Mouse (Mus musculus): ENCODE results near the gene Rab38. TPM values are rescaled to one million over a fixed set of nuclear protein-coding genes. Genes with fewer than 3 reads are reported as not detected.

The Rab38 gene
- polyA plus RNA-seq, 1 experiment: 2.0 TPM

- no peak for DNase-seq
- Histone ChIP-seq H3K27ac (ENCODE audit: control insufficient read depth, insufficient read depth, low read length) (no peak overlapping the region), H3K4me1 (replicated peaks; ENCODE audit: control insufficient read depth, insufficient read depth, low read length) (no peaks in the 10 kb centered on the region), H3K27me3 (ENCODE audit: control insufficient read depth, insufficient read depth, low read length) (no peaks in the 10 kb centered on the region), H3K36me3 (ENCODE audit: control insufficient read depth, insufficient read depth, low read length) (no peaks in the 10 kb centered on the region), H3K4me3 (ENCODE audit: control insufficient read depth, insufficient read depth, low read length) (no peak overlapping the region)
- WGBS: 10% methylated on average over 5 of the region's 5 CpGs
- TF ChIP-seq POLR2A (IDR thresholded peaks at IDR 0.05; ENCODE audit: control insufficient read depth, extremely low read depth, insufficient read depth, low read length, poor library complexity) (no peak), CTCF (IDR thresholded peaks at IDR 0.05; ENCODE audit: borderline replicate concordance, control insufficient read depth, extremely low read depth, insufficient read depth, low read length, poor library complexity) (no peak)
Observed at GRCm38 (mm10) chr7:88502217-88502817, 72.2 kb downstream of the Rab38 start.

- 93% methylated on average over 2 of the region's 2 CpGs for WGBS
- no peaks in the 10 kb centered on the region for H3K36me3 ChIP-seq (ENCODE audit: control insufficient read depth, insufficient read depth, low read length)
- H3K27ac ChIP-seq (ENCODE audit: control insufficient read depth, insufficient read depth, low read length): no peak overlapping the region
- no peaks in the 10 kb centered on the region for H3K27me3 ChIP-seq (ENCODE audit: control insufficient read depth, insufficient read depth, low read length)
- DNase-seq: no peak
- no peaks in the 10 kb centered on the region for H3K4me1 ChIP-seq (replicated peaks; ENCODE audit: control insufficient read depth, insufficient read depth, low read length)
- TF ChIP-seq POLR2A (IDR thresholded peaks at IDR 0.05; ENCODE audit: control insufficient read depth, extremely low read depth, insufficient read depth, low read length, poor library complexity): no peak
- no peak for TF ChIP-seq CTCF (IDR thresholded peaks at IDR 0.05; ENCODE audit: borderline replicate concordance, control insufficient read depth, extremely low read depth, insufficient read depth, low read length, poor library complexity)
- H3K4me3 ChIP-seq (ENCODE audit: control insufficient read depth, insufficient read depth, low read length): no peak overlapping the region
Observed at GRCm38 (mm10) chr7:88509748-88510147, 79.7 kb downstream of the Rab38 start.

- H3K36me3 ChIP-seq (ENCODE audit: control insufficient read depth, insufficient read depth, low read length): no peaks in the 10 kb centered on the region
- 68% methylated on average over 1 of the region's 1 CpGs for WGBS
- no peak for TF ChIP-seq CTCF (IDR thresholded peaks at IDR 0.05; ENCODE audit: borderline replicate concordance, control insufficient read depth, extremely low read depth, insufficient read depth, low read length, poor library complexity)
- no peak for TF ChIP-seq POLR2A (IDR thresholded peaks at IDR 0.05; ENCODE audit: control insufficient read depth, extremely low read depth, insufficient read depth, low read length, poor library complexity)
- no peak overlapping the region for H3K27ac ChIP-seq (ENCODE audit: control insufficient read depth, insufficient read depth, low read length)
- DNase-seq: no peak
- H3K4me3 ChIP-seq (ENCODE audit: control insufficient read depth, insufficient read depth, low read length): no peak overlapping the region
- H3K27me3 ChIP-seq (ENCODE audit: control insufficient read depth, insufficient read depth, low read length): no peaks in the 10 kb centered on the region
- H3K4me1 ChIP-seq (replicated peaks; ENCODE audit: control insufficient read depth, insufficient read depth, low read length): no peaks in the 10 kb centered on the region
Observed at GRCm38 (mm10) chr7:88522481-88522880, 92.4 kb downstream of the Rab38 start.

- no peaks in the 10 kb centered on the region for H3K27me3 ChIP-seq (ENCODE audit: control insufficient read depth, insufficient read depth, low read length)
- no peak for TF ChIP-seq CTCF (IDR thresholded peaks at IDR 0.05; ENCODE audit: borderline replicate concordance, control insufficient read depth, extremely low read depth, insufficient read depth, low read length, poor library complexity)
- TF ChIP-seq POLR2A (IDR thresholded peaks at IDR 0.05; ENCODE audit: control insufficient read depth, extremely low read depth, insufficient read depth, low read length, poor library complexity): no peak
- H3K36me3 ChIP-seq (ENCODE audit: control insufficient read depth, insufficient read depth, low read length): no peaks in the 10 kb centered on the region
- no peak overlapping the region for H3K4me3 ChIP-seq (ENCODE audit: control insufficient read depth, insufficient read depth, low read length)
- H3K27ac ChIP-seq (ENCODE audit: control insufficient read depth, insufficient read depth, low read length): no peak overlapping the region
- no peaks in the 10 kb centered on the region for H3K4me1 ChIP-seq (replicated peaks; ENCODE audit: control insufficient read depth, insufficient read depth, low read length)
- 85% methylated on average over 1 of the region's 1 CpGs for WGBS
- no peak for DNase-seq
Observed at GRCm38 (mm10) chr7:88527100-88527671, 97.1 kb downstream of the Rab38 start.

GRCm38 (mm10) chr7:88536127-88536531 lies 106.1 kb downstream of the Rab38 start:
- H3K27me3 ChIP-seq (ENCODE audit: control insufficient read depth, insufficient read depth, low read length): no peaks in the 10 kb centered on the region
- no peaks in the 10 kb centered on the region for H3K36me3 ChIP-seq (ENCODE audit: control insufficient read depth, insufficient read depth, low read length)
- no peak overlapping the region for H3K27ac ChIP-seq (ENCODE audit: control insufficient read depth, insufficient read depth, low read length)
- TF ChIP-seq POLR2A (IDR thresholded peaks at IDR 0.05; ENCODE audit: control insufficient read depth, extremely low read depth, insufficient read depth, low read length, poor library complexity): no peak
- no peak for TF ChIP-seq CTCF (IDR thresholded peaks at IDR 0.05; ENCODE audit: borderline replicate concordance, control insufficient read depth, extremely low read depth, insufficient read depth, low read length, poor library complexity)
- no peaks in the 10 kb centered on the region for H3K4me1 ChIP-seq (replicated peaks; ENCODE audit: control insufficient read depth, insufficient read depth, low read length)
- H3K4me3 ChIP-seq (ENCODE audit: control insufficient read depth, insufficient read depth, low read length): no peak overlapping the region
- no peak for DNase-seq

- no peak for DNase-seq
- Histone ChIP-seq H3K27ac (ENCODE audit: control insufficient read depth, insufficient read depth, low read length) (no peak overlapping the region), H3K4me1 (replicated peaks; ENCODE audit: control insufficient read depth, insufficient read depth, low read length) (no peaks in the 10 kb centered on the region), H3K36me3 (ENCODE audit: control insufficient read depth, insufficient read depth, low read length) (no peaks in the 10 kb centered on the region), H3K27me3 (ENCODE audit: control insufficient read depth, insufficient read depth, low read length) (no peaks in the 10 kb centered on the region), H3K4me3 (ENCODE audit: control insufficient read depth, insufficient read depth, low read length) (no peak overlapping the region)
- TF ChIP-seq POLR2A (IDR thresholded peaks at IDR 0.05; ENCODE audit: control insufficient read depth, extremely low read depth, insufficient read depth, low read length, poor library complexity) (no peak), CTCF (IDR thresholded peaks at IDR 0.05; ENCODE audit: borderline replicate concordance, control insufficient read depth, extremely low read depth, insufficient read depth, low read length, poor library complexity) (no peak)
- WGBS: 22% methylated on average over 3 of the region's 3 CpGs
Observed at GRCm38 (mm10) chr7:88536743-88537142, 106.7 kb downstream of the Rab38 start.

Other genes starting within 250 kb of the Rab38 start
- 72.6 and 80.4 TPM in 2 replicates for gene Ctsc, start 152.2 kb upstream of the Rab38 start, polyA plus RNA-seq (2012; rRNA removed)